Mouse (Mus musculus): ENCODE results near the gene Ppp2r5a.

Gene Ppp2r5a

DNA sequence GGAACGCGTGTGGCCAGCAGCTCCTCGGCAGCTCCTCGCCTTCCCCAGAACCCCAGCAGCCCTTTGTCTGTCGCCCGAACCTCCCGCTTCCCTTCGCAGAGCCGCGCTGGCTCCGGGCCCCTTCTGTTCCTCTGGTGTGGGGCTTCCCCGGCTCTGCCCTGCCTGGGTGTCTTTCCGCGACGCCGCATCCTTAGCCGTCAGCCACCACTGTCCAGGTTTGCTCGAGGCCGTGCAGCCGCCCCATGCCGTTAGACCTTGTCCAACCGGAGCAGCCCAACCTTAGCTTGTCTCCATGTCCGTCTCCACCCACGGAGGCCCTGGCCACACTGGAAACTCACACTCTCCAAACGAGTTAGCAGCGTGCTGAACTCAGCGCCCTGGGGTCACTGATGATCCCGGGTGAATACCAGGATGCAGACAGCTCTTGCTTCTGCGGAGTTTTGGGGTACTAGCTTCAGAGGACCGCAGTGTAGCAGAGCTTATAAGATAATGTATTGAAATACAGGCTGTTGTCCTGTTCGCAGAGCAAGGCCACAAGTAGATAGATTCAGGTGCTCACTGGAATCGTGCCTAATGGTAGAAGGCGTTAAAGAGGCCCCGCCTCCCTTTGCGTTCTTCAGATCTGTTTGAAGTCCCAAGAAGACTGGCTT, 76.7 kb downstream of the Ppp2r5a start:
- DNase-seq (ENCODE audit: inconsistent ontology term), result peak; percentile 66

DNA sequence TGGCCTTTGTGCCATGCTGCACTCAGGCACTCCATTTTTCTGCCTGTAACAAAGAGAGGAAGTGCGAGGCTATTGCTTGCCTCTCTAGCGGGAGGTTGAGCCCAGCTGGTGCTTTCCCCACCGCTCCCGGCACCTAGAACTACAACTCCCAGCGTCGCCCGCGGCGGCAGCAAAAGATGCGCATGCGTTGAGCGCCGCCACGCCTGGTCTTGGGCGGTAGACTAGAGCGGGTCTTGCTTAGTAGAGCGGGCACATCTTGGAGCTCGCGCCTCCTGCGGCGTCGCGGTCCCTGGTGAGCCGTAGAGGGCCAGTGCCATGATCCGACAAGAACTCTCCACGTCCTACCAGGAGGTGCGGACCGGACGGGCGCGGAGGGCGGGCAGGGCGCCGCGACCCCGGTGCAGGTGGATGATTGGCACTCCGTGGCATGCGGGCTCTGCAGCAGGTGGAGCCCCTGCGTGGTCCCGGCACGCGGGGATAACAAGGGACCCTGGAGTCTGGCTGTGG, 77.3 kb downstream of the Ppp2r5a start, which contains the start of gene Tmem206:
Tmem206 (plus strand) TSS at position 187 of the 507 bp plus-strand sequence.
- DNase-seq (ENCODE audit: inconsistent ontology term), result peak; percentile 95

DNA sequence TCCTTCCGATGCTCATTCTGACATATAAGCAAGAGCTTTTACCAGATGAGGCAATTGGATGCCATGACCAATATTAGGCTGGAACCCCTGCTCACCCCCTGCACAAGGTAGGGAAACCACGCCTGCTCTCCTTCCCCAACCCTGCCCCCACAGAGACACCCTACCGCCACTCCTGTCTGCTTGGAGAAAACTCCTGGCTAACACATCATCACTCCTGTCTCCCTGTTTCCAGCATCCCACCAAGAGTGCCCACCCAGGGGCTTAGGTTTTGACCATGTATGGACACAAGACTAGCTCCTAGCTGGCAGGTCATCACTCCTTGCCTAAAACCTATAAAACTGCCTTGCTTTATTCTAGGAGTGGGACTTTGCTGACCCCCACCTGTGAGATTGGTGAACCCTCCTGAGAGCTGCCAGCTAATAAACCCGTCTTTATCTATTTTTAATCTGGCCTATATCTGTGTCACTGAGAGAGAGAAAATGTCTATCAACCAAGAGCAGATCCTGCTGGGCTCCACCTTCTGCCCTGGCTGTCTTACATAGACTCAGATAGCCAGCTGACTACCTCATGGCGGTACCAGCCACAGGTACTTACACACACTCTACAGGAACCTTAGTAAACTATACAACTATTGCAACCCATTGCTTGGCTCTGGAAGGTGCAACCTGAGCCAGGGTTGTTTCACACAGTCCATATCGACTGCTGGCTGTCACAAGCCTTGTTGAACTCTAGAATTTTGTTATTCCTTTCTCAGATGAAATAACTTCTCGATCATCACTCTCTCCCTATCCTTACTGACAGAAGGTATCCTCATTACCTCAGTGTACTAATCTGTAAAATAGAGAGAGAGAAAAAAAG, 78.1 kb downstream of the Ppp2r5a start:
- DNase-seq (ENCODE audit: inconsistent ontology term), result no peak

DNA sequence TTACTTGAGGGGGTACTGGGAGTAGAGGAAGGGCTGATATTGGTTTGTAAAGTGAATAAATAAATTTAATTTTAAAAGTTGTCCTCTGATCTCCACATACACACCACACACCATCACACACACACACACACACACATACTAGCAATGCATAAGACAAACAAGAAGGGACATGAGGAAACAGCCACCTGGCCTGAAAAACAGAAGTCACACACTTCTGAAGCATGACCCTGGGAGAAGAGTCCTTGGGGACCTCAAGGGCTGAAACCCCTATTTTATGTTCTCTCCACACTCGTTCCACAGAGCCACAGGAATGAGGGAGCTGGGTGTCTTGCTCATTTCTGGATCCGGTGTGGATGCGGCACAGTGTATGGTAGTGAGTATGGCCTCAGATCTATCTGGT, 79.7 kb downstream of the Ppp2r5a start:
- DNase-seq (ENCODE audit: inconsistent ontology term), result no peak

DNA sequence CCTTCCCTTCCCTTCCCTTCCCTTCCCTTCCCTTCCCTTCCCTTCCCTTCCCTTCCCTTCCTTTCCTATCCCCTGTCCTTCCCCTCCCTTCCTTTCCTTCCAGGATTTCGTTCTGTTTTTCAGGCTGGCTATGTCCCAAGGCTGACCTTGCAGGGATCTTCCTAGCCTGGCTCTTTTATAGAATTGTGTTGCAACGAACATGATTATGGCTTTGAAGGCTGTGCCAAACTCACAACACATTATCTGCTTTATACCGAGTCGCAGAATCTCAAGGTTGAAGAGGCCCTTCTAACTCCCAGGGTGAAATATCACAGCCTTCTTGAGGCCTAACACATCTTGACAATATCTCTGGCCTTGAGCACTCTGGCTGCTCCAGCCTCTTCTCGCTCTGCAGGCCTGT, 84.4 kb downstream of the Ppp2r5a start:
- no peak for DNase-seq (ENCODE audit: inconsistent ontology term)

DNA sequence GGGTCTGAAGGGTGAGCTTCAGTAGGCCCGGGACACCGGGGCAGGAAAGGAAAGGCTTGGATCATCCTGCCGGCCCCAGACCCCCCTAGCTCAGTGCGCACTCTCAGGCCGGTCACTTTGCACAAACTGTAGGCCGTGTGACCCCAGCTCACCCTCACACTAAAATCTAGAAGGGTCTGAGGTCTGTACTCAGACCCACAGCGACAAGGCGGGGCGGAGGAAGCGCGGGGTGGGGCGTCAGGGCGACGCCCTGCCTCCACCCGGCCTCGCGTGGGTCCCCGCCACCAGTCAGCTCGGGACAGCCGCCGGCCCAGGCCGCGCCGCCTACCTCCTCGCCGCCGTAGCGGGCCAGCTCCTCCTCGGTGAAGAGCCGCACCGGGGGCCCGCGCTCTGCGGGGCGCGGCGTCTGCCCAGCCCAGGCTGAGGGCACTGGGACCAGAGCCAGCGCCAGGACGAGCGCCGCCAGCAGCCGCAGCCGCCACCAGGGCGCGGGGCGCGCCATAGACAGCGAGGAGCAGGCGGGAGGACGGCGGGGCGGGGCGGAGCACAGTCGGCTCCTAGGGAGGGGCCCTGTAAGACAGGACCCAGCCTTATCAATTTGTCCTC, 85.4 kb downstream of the Ppp2r5a start, which contains the start of gene Nenf:
Nenf (minus strand) TSS at position 604 of the 606 bp plus-strand sequence.
- DNase-seq (ENCODE audit: inconsistent ontology term), result peak; percentile 82

DNA sequence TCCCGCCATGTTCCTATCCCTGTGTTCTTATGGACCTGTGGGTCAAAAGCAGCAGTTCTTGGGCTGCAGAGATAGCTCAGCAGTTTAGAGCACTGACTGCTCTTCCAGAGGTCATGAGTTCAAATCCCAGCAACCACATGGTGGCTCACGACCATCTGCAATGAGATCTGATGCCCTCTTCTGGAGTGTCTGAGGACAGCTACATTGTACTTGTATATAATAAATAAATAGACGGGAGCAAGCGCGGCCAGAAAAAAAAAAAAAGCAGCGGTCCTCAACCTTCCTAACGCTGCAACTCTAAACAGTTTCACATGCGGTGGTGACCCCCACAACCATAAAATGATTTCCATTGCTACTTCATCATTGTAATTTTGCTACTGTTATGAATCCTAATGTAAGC, 86.3 kb downstream of the Ppp2r5a start:
- no peak for DNase-seq (ENCODE audit: inconsistent ontology term)

DNA sequence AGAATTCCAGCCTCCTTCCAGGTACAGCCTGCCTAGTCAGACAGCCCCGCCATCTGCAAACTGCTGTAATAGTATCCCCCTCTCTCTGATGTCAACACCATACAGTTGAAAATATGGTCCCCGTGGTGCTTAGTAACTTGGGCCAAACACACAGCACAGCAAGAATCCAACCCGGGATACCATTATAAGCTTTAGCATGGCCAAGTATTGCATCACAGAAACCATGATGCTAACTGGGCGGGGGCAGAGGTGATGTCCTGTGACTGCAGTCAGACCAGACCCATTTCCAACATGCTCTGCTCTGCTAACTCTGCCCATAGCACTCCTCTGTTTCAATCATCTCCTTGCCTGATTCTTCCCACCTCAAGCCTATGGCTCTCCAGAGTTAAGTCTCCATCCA, 89.1 kb downstream of the Ppp2r5a start:
- DNase-seq (ENCODE audit: inconsistent ontology term), result no peak

DNA sequence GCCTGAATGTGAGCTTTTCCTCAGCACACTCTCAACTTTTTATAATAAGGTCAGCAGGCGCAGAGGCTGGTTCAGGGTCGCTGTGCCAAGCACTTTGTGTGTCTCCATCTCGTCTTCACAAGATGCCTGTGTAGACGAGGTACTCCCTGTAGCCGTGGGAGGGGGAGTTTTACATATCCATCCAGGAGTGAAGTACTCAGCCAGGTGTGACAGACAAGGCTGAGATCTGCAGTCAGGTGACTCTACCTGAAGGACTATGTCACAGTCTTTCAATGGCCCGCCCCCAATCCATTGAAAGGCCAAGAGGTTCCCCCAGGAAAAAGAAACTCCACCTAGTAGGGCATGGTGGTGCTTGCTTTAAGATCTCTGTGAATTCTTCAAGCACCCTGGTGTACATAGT, 89.9 kb downstream of the Ppp2r5a start:
- no peak for DNase-seq (ENCODE audit: inconsistent ontology term)

DNA sequence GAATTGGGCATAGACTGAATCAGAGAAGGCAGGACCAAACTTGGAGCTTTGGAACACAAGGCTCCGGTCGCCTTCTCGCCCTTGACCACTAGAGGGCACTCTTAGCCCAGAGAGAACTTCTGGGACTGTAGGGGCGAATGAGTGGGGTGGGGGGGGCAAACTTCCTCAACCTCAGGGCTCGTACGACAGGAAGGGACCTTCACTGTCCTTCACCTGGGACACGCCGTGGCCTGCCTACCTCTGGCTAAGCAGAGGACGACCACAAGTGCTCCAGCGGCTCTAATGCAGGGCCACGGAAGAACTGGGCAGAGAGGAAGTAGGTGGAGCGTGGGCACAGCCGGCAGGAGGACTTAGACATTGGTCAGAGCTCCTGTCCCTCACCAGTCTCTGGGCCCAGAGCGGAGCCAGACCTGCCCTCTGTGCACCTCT, 90.5 kb downstream of the Ppp2r5a start:
- peak; percentile 90 for DNase-seq (ENCODE audit: inconsistent ontology term)

DNA sequence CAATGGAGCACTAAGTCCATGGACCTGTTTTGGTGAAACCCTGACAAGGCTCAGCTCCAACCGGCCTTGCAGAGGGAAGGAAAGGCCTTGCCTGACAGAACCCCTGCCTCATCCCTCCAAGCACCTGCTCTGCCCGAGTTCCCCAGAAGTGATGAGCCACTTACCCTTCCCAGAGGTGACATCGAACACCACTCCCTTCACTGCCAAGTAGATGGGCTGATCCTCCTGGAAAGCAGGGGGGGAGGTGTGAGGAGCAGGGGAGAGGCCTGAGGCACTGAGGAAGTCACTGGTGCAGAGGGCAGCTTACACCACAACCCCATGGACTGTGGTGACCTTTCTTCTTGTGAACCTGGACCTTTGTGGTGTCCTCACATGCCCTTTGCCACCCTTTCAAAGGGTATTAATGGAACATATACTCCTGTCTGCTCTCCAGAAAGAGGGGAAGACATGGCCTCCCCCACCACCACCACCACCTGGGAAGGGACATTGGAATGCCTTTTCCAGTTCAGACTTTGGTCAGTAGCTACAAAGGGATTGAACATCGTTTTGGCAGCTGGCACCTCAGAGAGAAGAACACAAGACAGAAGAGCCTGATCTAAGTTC, 91.7 kb downstream of the Ppp2r5a start:
- no peak for DNase-seq (ENCODE audit: inconsistent ontology term)

DNA sequence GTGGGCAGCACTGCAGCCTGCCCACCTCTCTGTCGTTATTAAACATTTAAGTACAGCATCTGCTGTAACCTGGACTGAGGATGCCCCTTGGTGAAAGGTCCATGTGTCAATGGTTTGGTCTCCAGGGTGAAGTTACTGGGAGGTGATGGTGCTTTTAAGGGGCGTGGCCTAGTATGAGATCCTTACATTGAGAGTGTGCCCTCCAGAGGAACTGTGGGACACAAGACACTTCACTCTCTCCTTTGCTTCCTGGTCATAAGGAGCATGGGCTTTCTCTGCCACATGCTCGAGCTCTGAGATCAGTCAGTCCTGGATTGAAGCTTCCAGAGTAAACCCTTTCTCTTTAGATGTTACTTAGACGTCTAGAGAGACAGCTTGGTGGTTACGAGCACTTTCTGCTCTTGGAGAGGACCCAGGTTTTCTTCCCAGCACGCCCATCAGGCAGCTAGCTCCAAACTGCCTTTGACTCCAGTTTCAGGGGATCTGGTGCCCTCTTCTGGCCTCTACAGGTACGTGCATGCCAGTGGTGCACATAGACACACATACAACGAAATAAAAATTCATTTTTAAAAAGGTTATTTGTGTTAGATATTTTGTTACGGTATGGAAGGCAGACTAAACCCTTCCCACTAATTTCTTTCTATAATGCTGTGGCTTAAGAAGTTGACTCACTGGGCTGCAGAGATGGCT, 95.2 kb downstream of the Ppp2r5a start:
- no peak for DNase-seq (ENCODE audit: inconsistent ontology term)

DNA sequence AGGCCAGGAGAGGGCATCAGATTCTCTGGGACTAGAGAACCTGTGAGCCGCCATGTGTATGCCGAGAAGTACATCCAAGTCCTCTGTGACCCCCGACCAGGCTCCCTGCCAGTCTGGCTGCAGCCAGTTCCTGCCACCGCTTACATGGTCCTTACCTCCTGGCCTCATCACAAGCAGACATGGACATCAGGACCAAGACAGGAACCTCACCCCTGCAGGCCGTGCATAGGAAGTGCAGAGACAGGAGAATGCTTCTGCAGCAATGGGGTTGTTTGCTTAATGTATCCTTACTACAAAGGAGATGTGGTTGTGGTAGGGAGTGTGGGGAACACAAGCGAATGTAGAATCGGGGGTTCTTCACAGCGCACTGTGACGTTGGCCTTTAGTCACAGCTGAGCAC, 96.8 kb downstream of the Ppp2r5a start:
- DNase-seq (ENCODE audit: inconsistent ontology term), result no peak

DNA sequence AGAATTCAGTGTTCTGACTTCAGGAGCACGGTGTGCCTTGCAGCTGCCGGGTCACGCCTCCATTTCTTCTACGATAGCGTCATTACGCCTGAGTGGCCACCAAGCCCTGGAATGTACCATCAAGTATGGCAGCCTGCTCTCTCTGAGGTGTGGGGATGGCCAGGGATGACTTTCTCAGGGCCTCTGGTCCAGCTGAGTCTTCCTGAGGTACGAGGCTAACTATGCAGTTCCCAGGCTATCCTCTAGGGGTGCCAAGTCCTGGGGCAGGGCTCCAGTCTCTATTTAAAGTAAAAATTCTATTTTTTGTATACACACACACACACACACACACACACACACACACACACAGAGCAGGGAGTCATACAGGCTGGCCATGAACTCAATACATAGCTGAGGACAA, 97.5 kb downstream of the Ppp2r5a start:
- DNase-seq (ENCODE audit: inconsistent ontology term), result no peak

DNA sequence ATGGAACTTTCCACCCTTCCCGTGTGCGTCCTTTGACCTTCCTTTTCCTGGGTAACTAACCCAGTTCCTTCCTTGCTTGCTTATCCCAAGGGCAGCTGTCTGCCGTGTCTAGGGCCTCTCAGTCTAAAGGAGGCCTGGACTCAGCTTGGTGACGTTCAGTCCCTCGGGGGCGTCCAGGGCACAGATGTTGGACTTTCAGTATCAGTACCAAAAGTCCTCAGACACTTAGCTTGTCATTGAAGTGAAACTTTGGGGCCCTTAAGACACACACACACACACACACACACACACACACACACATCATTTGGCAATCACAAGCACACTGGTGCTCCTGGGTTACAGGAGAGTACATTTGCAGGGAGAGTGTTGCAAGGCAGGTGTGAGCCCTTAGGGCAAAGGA, 98.9 kb downstream of the Ppp2r5a start:
- no peak for DNase-seq (ENCODE audit: inconsistent ontology term)

DNA sequence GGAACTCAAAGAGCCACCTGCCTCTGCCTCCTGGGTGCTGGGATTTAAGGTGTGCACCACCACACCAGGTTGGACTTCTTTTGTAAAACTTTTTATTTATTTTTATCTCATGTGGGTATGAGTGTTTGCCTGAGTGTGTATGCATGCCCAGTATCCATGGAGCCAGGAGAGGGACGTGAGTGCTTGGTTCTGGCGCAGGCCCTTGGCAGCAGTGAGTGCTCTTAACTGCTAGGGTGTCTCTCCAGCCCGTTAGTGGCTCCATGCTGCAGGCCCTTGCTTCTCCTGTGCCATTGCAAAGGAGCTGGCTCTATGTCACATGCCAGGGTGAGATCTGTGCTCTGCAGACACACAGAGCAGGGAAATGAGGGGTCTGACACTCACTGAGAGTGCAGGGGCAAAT, 99.3 kb downstream of the Ppp2r5a start:
- no peak for DNase-seq (ENCODE audit: inconsistent ontology term)

Measured in Muller cell, postnatal 12 days (primary cell).